Mouse (Mus musculus) heart, postnatal 0 days (tissue): Measurements from ENCODE around the gene Cdc20b.

Experiments
- CTCF ChIP-seq: IDR thresholded peaks from 2 replicates; pipeline ENCODE4 v1.5.1; 2016; ENCODE audit warnings: antibody characterized with exemption, control low read depth, low read depth
- EP300 ChIP-seq: IDR thresholded peaks from 2 replicates; pipeline ENCODE4 v1.6.1; 2016; ENCODE audit warnings: antibody characterized with exemption, low read depth

DNA sequence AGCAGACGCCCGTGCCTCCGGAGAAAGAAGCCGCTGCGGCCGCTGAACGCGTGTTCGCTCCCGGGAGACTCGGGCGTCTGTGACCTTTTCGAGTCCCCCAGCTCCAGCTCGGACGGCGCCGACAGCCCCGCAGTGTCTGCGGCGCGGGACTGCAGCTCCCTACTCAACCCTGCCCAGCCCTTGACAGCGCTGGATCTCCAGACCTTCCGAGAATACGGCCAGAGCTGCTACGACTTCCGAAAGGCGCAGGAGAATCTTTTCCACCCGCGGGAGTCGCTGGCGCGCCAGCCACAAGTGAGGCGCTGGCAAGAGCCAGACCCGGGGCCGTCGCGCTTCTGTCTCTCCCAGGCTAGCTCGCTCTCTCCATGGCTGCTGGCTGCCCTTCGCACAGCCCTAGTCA, 46.9 kb upstream of the Cdc20b start:
- TF ChIP-seq CTCF (no peak), EP300 (no peak)
